Mouse (Mus musculus): ENCODE results near the gene Tnfsf13. TPM values are rescaled to one million over a fixed set of nuclear protein-coding genes. Genes with fewer than 3 reads are reported as not detected.
"Not testable (repeated sequence)": the region's sequence is repeated elsewhere in the genome, so short reads cannot be mapped to it uniquely, and the experiment has no call there.

Tnfsf13 gene
- 0.66 and 1.2 TPM in 2 replicates for polyA plus RNA-seq (2015; fragmentation: Nextera tagmentation; extraction: Ambion mirVana)

GRCm38 (mm10) chr11:69685526-69686148 lies at the start of gene Tnfsf13:
Gene Tnfsf13 (minus strand): TSS chr11:69685784.
- H3K27ac ChIP-seq (ENCODE audit: low read length): peak within 1 kb of the TSS; percentile 72
- no peaks in the 10 kb centered on the region for H3K9me3 ChIP-seq (ENCODE audit: low read length)
- H3K9ac ChIP-seq (replicated peaks; ENCODE audit: low read length): peak within 1 kb of the TSS; percentile 45
- no peak for ATAC-seq (ENCODE audit: low FRiP score, low TSS enrichment)
- no peaks in the 10 kb centered on the region for H3K27me3 ChIP-seq (ENCODE audit: insufficient read depth, low read length)
- H3K4me1 ChIP-seq (ENCODE audit: insufficient read depth, low read length): peaks cover 33% of the 10 kb centered on the region
- no peaks in the 10 kb centered on the region for H3K36me3 ChIP-seq (ENCODE audit: insufficient read depth, low read length)
- WGBS: 68% methylated on average over 10 of the region's 10 CpGs
- H3K4me3 ChIP-seq (ENCODE audit: low read length): no peak within 1 kb of the TSS
- no peak within 1 kb of the TSS for H3K4me2 ChIP-seq (replicated peaks; ENCODE audit: low read depth, low read length)

- not testable (repeated sequence) for H3K4me2 ChIP-seq (replicated peaks; ENCODE audit: low read depth, low read length); H3K4me3 ChIP-seq (ENCODE audit: low read length); H3K9me3 ChIP-seq (ENCODE audit: low read length); ATAC-seq (ENCODE audit: low FRiP score, low TSS enrichment); H3K27ac ChIP-seq (ENCODE audit: low read length); H3K4me1 ChIP-seq (ENCODE audit: insufficient read depth, low read length); H3K9ac ChIP-seq (replicated peaks; ENCODE audit: low read length); H3K27me3 ChIP-seq (ENCODE audit: insufficient read depth, low read length)
- WGBS: 83% methylated on average over 2 of the region's 3 CpGs
- peaks cover 31% of the 10 kb centered on the region for H3K36me3 ChIP-seq (ENCODE audit: insufficient read depth, low read length)
Observed at GRCm38 (mm10) chr11:69731408-69731807, 45.8 kb upstream of the Tnfsf13 start.

- Histone ChIP-seq H3K27me3 (ENCODE audit: insufficient read depth, low read length) (no peaks in the 10 kb centered on the region), H3K9ac (replicated peaks; ENCODE audit: low read length) (no peak overlapping the region), H3K9me3 (ENCODE audit: low read length) (no peaks in the 10 kb centered on the region), H3K4me1 (ENCODE audit: insufficient read depth, low read length) (no peaks in the 10 kb centered on the region), H3K36me3 (ENCODE audit: insufficient read depth, low read length) (peaks cover 8% of the 10 kb centered on the region; the same call in 1 of the 2 replicates), H3K4me3 (ENCODE audit: low read length) (no peak overlapping the region), H3K27ac (ENCODE audit: low read length) (no peak overlapping the region), H3K4me2 (replicated peaks; ENCODE audit: low read depth, low read length) (no peak overlapping the region)
- WGBS: 30% methylated on average over 3 of the region's 3 CpGs
- no peak for ATAC-seq (ENCODE audit: low FRiP score, low TSS enrichment)
Observed at GRCm38 (mm10) chr11:69729063-69729462, 43.5 kb upstream of the Tnfsf13 start.

- H3K4me3 ChIP-seq (ENCODE audit: low read length): no peak overlapping the region
- no peak overlapping the region for H3K27ac ChIP-seq (ENCODE audit: low read length)
- H3K9me3 ChIP-seq (ENCODE audit: low read length): no peaks in the 10 kb centered on the region
- 30% methylated on average over 5 of the region's 5 CpGs for WGBS
- no peak overlapping the region for H3K4me2 ChIP-seq (replicated peaks; ENCODE audit: low read depth, low read length)
- H3K4me1 ChIP-seq (ENCODE audit: insufficient read depth, low read length): no peaks in the 10 kb centered on the region
- H3K9ac ChIP-seq (replicated peaks; ENCODE audit: low read length): no peak overlapping the region
- ATAC-seq (ENCODE audit: low FRiP score, low TSS enrichment): no peak
- no peaks in the 10 kb centered on the region for H3K36me3 ChIP-seq (ENCODE audit: insufficient read depth, low read length)
- H3K27me3 ChIP-seq (ENCODE audit: insufficient read depth, low read length): no peaks in the 10 kb centered on the region
Observed at GRCm38 (mm10) chr11:69725951-69726350, 40.4 kb upstream of the Tnfsf13 start.

- H3K9me3 ChIP-seq (ENCODE audit: low read length): no peaks in the 10 kb centered on the region
- no peaks in the 10 kb centered on the region for H3K36me3 ChIP-seq (ENCODE audit: insufficient read depth, low read length)
- ATAC-seq (ENCODE audit: low FRiP score, low TSS enrichment): no peak
- no peak overlapping the region for H3K4me3 ChIP-seq (ENCODE audit: low read length)
- H3K27ac ChIP-seq (ENCODE audit: low read length): no peak overlapping the region
- 41% methylated on average over 2 of the region's 2 CpGs for WGBS
- H3K27me3 ChIP-seq (ENCODE audit: insufficient read depth, low read length): no peaks in the 10 kb centered on the region
- no peak overlapping the region for H3K4me2 ChIP-seq (replicated peaks; ENCODE audit: low read depth, low read length)
- H3K9ac ChIP-seq (replicated peaks; ENCODE audit: low read length): no peak overlapping the region
- peaks cover 5% of the 10 kb centered on the region for H3K4me1 ChIP-seq (ENCODE audit: insufficient read depth, low read length)
Observed at GRCm38 (mm10) chr11:69723074-69723473, 37.5 kb upstream of the Tnfsf13 start.

- 46% methylated on average over 6 of the region's 6 CpGs for WGBS
Observed at GRCm38 (mm10) chr11:69720852-69721251, 35.3 kb upstream of the Tnfsf13 start.

GRCm38 (mm10) chr11:69719423-69719822 lies 33.8 kb upstream of the Tnfsf13 start:
- H3K9ac ChIP-seq (replicated peaks; ENCODE audit: low read length): no peak overlapping the region
- ATAC-seq (ENCODE audit: low FRiP score, low TSS enrichment): no peak
- no peak overlapping the region for H3K27ac ChIP-seq (ENCODE audit: low read length)
- peaks cover 24% of the 10 kb centered on the region for H3K4me1 ChIP-seq (ENCODE audit: insufficient read depth, low read length)
- H3K27me3 ChIP-seq (ENCODE audit: insufficient read depth, low read length): no peaks in the 10 kb centered on the region
- H3K4me2 ChIP-seq (replicated peaks; ENCODE audit: low read depth, low read length): no peak overlapping the region
- WGBS: 71% methylated on average over 6 of the region's 6 CpGs
- no peaks in the 10 kb centered on the region for H3K36me3 ChIP-seq (ENCODE audit: insufficient read depth, low read length)
- peaks cover 3% of the 10 kb centered on the region for H3K9me3 ChIP-seq (ENCODE audit: low read length)
- no peak overlapping the region for H3K4me3 ChIP-seq (ENCODE audit: low read length)

More at GRCm38 (mm10) chr11:69720852-69721251, 35.3 kb upstream of the Tnfsf13 start:
- H3K9me3 ChIP-seq (ENCODE audit: low read length): no peaks in the 10 kb centered on the region
- H3K4me1 ChIP-seq (ENCODE audit: insufficient read depth, low read length): peaks cover 10% of the 10 kb centered on the region
- H3K4me3 ChIP-seq (ENCODE audit: low read length): no peak overlapping the region
- no peaks in the 10 kb centered on the region for H3K36me3 ChIP-seq (ENCODE audit: insufficient read depth, low read length)
- no peak overlapping the region for H3K9ac ChIP-seq (replicated peaks; ENCODE audit: low read length)
- no peak overlapping the region for H3K27ac ChIP-seq (ENCODE audit: low read length)
- H3K27me3 ChIP-seq (ENCODE audit: insufficient read depth, low read length): no peaks in the 10 kb centered on the region
- ATAC-seq (ENCODE audit: low FRiP score, low TSS enrichment): no peak
- H3K4me2 ChIP-seq (replicated peaks; ENCODE audit: low read depth, low read length): no peak overlapping the region

- Histone ChIP-seq H3K36me3 (ENCODE audit: insufficient read depth, low read length) (no peaks in the 10 kb centered on the region), H3K4me2 (replicated peaks; ENCODE audit: low read depth, low read length) (no peak overlapping the region), H3K27me3 (ENCODE audit: insufficient read depth, low read length) (no peaks in the 10 kb centered on the region), H3K27ac (ENCODE audit: low read length) (no peak overlapping the region), H3K9ac (replicated peaks; ENCODE audit: low read length) (no peak overlapping the region), H3K4me1 (ENCODE audit: insufficient read depth, low read length) (peaks cover 24% of the 10 kb centered on the region), H3K4me3 (ENCODE audit: low read length) (no peak overlapping the region), H3K9me3 (ENCODE audit: low read length) (peaks cover 3% of the 10 kb centered on the region)
- ATAC-seq (ENCODE audit: low FRiP score, low TSS enrichment): no peak
- 43% methylated on average over 15 of the region's 15 CpGs for WGBS
Observed at GRCm38 (mm10) chr11:69718661-69719060, 33.1 kb upstream of the Tnfsf13 start.

GRCm38 (mm10) chr11:69716953-69717352 lies 31.4 kb upstream of the Tnfsf13 start:
- Histone ChIP-seq H3K27me3 (ENCODE audit: insufficient read depth, low read length) (no peaks in the 10 kb centered on the region), H3K4me2 (replicated peaks; ENCODE audit: low read depth, low read length) (no peak overlapping the region), H3K27ac (ENCODE audit: low read length) (no peak overlapping the region), H3K9ac (replicated peaks; ENCODE audit: low read length) (no peak overlapping the region), H3K36me3 (ENCODE audit: insufficient read depth, low read length) (no peaks in the 10 kb centered on the region), H3K4me3 (ENCODE audit: low read length) (no peak overlapping the region), H3K9me3 (ENCODE audit: low read length) (peaks cover 3% of the 10 kb centered on the region), H3K4me1 (ENCODE audit: insufficient read depth, low read length) (peaks cover 24% of the 10 kb centered on the region)
- 65% methylated on average over 4 of the region's 4 CpGs for WGBS
- no peak for ATAC-seq (ENCODE audit: low FRiP score, low TSS enrichment)

GRCm38 (mm10) chr11:69715929-69716328 lies 30.3 kb upstream of the Tnfsf13 start:
- ATAC-seq (ENCODE audit: low FRiP score, low TSS enrichment): no peak; the same call in 1 of the 2 replicates
- H3K27me3 ChIP-seq (ENCODE audit: insufficient read depth, low read length): no peaks in the 10 kb centered on the region
- H3K4me3 ChIP-seq (ENCODE audit: low read length): no peak overlapping the region
- H3K36me3 ChIP-seq (ENCODE audit: insufficient read depth, low read length): no peaks in the 10 kb centered on the region
- peaks cover 24% of the 10 kb centered on the region for H3K4me1 ChIP-seq (ENCODE audit: insufficient read depth, low read length)
- peak overlapping the region; percentile 92 for H3K27ac ChIP-seq (ENCODE audit: low read length)
- H3K9ac ChIP-seq (replicated peaks; ENCODE audit: low read length): no peak overlapping the region
- H3K9me3 ChIP-seq (ENCODE audit: low read length): peaks cover 3% of the 10 kb centered on the region
- 14% methylated on average over 5 of the region's 5 CpGs for WGBS
- no peak overlapping the region for H3K4me2 ChIP-seq (replicated peaks; ENCODE audit: low read depth, low read length)

All from kidney, embryonic 16.5 days (tissue).